Mouse (Mus musculus): ENCODE data around the gene Myo1d.

Gene Myo1d

GRCm38 (mm10) chr11:80781535-80781934 is 1.7 kb upstream of the Myo1d start:
- peak; percentile 62 for DNase-seq (ENCODE audit: low spot score)

DNA sequence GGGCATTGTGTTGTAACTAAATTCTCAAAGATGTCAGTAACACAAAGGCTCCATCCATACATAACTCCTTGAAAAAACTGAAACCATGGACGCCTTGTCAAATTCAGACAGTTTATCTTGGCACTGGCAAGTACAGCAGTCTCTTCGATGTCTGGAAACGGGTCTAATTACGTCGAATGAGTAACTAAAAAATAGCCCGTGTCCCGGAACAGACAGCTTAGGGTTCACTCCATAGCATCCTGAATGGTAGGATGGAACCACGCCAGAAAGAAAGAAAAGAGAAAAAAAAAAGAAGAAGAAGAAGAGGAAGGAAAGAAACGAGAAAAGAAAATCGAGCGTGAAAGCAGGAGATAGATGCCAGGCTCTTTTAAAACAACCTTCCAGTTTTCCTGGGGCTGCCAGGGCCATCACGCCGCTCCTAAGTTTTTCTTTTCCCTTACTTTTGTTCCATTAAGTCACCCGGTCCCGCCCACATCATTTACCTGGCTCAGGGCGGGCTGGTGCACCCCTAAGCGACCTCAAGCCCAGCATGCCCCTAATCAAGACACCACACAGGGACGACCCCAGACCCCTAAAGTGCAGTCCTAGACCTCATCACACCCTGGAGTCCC is 804 bp downstream of the Myo1d start:
- DNase-seq (ENCODE audit: low spot score): peak; percentile 17

GRCm38 (mm10) chr11:80778157-80778556 is 1.7 kb downstream of the Myo1d start:
- no peak for DNase-seq (ENCODE audit: low spot score)

- DNase-seq (ENCODE audit: low spot score): no peak
These were observed 2.1 kb downstream of the Myo1d start for GRCm38 (mm10) chr11:80777708-80778107.

GRCm38 (mm10) chr11:80775535-80775934 is 4.3 kb downstream of the Myo1d start:
- no peak for DNase-seq (ENCODE audit: low spot score)

DNA sequence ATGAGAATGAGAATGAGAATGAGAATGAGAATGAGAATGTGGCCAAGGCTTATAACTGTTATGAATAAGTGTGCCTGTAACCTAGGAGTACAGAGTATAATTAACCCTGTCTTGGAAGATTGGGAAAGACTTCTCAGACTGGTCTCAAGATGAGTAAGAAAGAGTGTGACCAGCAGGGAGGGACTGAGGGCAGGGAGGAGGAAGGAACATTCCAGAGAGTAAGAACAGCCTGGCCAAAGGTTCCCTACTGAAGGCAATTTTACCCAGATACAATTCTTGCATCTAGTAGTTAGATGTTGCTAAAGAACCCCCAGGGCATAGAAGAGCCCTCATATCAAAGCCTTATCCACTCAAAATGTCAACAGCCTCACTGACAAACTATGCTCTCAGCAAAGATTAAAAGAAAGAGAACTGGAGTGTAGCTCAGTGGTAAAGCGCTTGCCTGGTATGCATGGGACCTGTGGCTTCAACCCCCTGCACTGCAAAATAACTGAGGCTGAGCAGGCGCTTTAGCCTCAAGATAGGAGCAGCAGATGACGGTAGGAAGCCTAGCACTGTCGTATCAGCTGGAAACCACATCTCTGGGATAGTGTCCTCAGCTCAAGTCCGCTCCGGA is 7.1 kb downstream of the Myo1d start:
- no peak for DNase-seq (ENCODE audit: low spot score)

DNA sequence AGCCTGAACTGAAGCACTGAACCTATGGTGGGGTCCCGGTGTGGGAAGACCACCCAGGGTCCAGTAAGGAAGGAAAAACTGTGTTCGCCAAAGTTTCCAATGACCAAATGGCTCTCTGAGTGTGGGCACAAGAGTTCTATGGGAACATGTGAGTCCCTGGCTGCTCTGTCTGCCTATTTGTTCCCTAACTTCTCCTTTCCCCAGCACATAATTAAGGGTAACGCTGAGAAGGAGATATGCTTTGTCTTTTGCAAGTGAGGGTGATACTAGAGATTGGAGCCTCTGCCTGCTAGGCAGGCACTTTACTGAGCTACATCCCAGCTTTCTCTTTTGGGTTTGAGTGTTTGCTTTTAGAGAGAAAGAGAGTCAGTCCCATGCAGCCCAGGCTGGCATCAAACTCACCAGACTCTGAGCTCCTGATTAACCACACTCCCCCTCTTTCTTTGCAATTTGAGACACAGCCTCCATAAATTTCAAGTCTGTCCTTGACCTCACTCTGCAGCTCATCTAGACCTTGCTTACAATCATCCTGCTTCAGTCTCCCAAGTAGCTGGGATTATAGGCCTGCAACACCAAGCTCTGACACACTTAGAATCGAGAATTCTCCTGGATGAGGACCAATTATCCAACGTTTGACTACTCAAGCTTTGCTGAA is 8.1 kb downstream of the Myo1d start:
- no peak for DNase-seq (ENCODE audit: low spot score)

DNA sequence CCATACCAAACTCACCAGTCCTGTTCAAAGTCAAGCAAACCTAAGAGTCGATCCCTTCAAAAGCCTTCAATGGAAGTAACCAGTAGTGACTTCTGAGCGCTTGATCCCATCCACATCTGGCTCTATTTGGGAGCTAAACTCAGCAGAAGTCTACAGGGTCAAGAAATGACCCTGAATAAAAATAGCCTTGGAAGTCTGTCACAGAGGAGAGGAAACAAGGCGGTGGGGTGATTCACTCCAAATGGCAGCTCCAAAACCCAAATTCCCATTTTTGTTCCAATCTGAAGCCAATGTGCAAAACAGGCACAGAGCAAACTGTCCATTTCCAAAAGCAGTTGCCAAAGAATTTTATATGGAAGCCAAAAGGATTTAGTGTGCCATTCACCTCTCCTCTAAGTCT is 8.6 kb downstream of the Myo1d start:
- DNase-seq (ENCODE audit: low spot score): peak; percentile 15

- no peak for DNase-seq (ENCODE audit: low spot score)
These were observed 12.6 kb downstream of the Myo1d start for GRCm38 (mm10) chr11:80767320-80767617.

DNA sequence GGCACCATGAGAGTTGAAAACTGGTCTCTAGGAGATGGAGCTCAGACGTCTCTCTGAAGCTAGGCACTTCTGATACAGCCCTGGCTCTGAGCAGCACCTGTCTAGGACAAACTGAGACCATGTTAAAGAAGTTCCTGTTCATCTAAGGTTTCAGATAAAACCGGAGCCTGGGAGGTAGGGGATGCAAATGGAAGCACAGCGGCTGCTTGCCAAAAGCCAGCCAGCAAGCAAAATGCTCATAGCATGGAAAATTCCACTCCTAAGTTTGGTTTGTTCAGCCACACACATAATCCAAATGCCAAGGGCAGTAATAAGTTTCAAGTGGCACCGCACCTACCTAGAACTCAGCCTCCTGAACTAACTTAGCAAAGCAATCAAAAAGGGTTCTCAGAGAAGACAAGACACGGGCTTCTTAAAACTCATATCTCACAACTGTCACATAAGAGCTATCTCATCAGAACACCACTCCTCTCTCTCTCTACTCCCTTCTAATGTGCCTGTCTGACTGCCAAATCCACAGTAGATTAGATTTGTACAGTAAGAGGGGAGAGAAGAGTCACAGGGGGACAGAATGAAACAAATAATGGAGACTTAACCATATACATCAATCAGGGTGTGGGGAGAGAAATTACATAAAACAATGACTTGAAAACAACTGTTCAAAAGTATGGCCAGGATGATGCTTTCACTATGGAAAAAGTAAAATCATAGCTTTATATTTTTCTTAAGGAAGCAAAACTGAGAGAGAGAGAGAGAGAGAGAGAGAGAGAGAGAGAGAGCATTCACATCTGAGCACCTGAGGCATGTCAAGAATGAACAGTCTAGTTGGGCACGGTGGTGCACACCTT is 13.1 kb downstream of the Myo1d start:
- DNase-seq (ENCODE audit: low spot score): no peak

DNA sequence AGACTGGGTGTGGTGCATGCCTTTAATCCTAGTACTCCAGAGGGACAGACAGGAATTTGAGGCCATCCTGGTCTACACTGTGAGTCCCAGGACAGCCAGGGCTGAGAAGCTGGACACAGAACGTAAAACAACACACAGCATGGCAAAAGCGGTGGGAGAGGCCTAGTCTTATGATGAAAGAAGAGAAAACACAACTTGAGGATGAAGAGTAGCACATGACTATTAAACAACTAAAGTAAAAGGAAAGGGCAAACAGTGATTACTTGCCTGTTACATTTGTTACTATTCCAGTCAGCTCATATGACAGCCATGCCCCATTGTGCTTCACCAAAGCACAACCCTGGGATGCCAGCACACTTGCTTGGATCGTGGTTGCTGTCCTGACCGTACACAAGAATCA is 13.8 kb downstream of the Myo1d start:
- DNase-seq (ENCODE audit: low spot score): no peak

DNA sequence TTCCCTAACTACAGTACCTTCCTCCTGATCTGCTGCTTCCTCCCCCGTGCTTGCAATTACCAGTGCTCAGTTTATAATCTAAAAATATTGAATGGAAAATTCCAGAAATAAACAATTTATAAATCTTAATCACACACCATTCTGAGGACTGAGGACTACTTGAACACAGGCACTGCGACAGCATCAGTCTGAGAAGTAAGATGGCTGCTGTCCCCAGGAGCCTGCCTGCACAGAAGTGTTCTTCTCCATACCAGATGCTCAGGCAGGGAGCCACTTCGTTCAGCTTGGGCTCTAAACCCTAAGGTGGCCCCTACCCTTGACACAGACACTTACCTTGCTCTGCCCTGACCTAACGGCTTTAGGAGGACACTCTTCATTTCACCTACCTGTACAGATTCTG is 17.8 kb downstream of the Myo1d start:
- DNase-seq (ENCODE audit: low spot score): no peak

DNA sequence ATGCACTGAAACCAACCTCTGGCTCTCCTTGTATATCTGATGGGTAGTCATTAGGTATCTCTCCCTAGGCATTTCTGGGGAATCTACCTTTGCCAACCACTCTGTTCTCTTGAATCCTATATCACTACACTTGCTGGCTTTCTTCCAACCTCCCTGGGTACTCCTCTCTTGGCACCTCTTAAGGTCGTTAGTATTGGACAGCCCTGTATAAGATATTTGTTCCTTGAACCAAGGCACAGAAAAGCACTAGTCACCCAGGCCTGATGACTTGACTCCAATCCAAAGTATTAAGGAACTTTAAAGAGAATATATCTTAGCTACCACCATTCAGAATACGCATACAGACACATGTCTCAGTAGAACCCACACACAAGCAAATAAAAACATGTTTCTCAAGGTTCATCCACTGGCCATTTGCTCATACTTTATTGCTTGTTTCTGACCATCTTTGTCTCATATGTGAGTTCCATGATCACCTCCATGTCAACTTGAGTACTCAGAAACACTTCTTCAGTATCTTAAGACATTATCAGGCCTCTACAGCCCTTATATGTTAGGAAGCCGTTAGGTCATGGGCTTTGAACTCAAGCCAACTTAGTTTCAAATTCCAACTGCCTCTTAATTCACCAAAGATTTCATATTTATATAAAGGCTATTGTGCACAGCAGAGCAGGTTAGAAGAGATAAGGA is 18.4 kb downstream of the Myo1d start:
- DNase-seq (ENCODE audit: low spot score): no peak

DNA sequence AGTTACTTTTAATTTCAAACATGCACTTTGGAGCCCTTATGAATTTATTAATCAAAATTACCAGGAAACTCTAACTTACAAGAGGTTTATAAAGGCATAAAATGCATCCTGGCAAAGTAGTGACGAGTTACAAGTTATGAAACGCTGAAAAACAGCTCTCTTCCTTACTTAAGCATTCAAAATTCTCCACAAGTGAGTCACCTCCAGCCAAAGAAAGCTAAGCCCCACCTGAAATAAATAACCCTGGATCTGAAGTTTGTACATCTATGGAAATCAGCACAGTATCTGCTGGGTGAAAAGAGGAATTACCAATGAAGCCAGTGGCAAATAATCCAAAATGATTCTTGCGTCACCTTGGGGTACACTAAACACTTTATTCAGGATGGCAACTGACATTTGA is 20.8 kb downstream of the Myo1d start:
- DNase-seq (ENCODE audit: low spot score): no peak

DNA sequence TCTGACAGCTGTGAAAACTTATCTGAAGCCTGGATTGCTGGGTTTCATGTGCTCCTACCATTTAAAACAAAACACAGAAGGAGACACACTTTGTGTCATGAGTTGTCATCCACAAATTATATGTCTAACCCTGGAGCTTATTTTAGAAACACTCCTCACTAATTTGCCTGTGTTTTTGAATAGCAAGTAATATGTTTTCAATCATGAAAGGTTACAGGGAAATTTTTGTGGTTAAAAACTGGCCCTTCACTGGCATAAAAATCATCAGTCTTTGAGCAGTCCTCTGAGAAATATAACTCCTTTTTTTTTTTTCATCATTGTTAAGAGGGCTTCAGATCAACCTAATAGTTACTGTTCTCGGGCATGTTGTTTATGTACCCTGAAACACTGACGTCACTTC is 25.6 kb downstream of the Myo1d start:
- DNase-seq (ENCODE audit: low spot score): no peak

DNA sequence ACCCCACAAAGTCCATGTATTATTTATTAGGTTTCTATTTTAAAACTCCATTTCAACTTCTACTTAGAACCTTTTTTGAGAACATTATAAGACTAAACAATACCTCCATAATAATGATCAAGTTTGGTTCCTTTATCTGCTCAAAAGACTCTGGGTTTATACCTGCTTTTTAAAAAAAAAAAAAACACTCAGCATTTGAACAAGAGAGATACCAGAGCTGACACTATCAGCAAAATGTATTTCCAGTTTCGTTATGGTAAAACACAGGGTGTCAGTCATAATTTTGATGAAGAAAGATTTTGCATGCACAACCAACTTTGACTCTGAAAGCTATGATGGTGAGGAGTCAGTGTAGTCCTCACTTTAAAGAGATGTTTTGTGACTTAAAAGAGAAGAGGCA is 28.7 kb downstream of the Myo1d start:
- DNase-seq (ENCODE audit: low spot score): no peak

DNA sequence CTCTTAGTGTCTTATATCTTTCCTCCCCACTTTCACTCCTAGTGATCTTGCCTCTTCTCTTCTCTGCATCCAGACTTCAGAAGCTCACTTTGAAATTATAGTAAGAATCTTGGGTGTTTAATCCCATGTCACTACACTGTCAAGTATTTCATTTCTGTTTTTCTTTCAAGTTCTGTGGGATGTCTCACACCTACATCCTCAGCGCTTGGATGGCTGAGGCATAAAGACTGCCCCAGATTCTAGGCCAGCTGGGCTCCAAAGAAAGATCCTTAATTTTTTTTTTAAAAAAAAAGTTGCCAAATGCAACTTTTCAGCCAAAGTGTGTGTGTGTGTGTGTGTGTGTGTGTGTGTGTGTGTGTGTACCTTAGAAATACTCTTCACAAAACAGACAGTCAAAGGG is 30.6 kb downstream of the Myo1d start:
- DNase-seq (ENCODE audit: low spot score): no peak

GRCm38 (mm10) chr11:80745426-80745825 is 34.4 kb downstream of the Myo1d start:
- DNase-seq (ENCODE audit: low spot score): no peak

- DNase-seq (ENCODE audit: low spot score): no peak
These were observed 35.9 kb downstream of the Myo1d start for GRCm38 (mm10) chr11:80743823-80744410.

GRCm38 (mm10) chr11:80742462-80742861 is 37.4 kb downstream of the Myo1d start:
- DNase-seq (ENCODE audit: low spot score): no peak

DNA sequence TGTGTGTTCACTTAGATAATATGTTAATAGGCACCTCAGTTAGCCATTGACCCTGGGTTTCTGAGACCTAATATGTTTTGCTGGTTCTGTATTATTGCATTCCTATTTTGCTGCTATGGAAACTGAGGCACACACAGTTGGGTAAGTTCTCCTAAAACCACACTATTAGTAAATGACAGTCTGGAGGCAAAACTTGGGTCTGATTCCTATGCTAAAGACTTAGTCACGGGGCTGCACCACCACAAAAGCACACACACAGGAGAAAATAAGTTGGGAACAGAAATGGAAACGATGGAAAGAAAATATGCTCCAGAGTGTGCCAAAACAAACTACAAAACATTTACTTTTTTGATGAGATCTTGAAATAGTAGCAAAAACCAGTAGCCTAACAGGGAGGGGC is 45.1 kb downstream of the Myo1d start:
- DNase-seq (ENCODE audit: low spot score): no peak

GRCm38 (mm10) chr11:80724701-80725100 is 55.1 kb downstream of the Myo1d start:
- no peak for DNase-seq (ENCODE audit: low spot score)
